Mouse (Mus musculus): ENCODE results near the gene Phactr3.

Gene Phactr3

DNA sequence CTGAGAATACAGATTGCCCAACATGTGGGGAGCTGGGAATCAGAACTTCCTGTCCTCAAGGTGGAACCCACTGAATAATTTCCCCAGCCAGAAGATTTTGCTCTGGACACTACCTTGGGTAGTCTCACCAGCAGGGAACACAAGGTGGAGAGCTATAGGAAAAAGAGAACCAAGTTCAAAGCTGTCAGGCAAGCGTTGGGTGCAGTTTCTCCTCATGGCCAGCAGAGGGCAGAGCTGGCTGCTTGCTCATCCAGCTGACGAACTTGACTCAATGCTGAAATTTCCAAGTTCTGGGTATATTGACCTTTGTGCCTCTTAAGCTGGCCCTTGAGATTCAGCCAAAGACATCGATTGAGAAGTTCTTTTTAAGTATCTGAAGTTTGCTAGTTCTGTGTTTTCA, 18.7 kb downstream of the Phactr3 start:
- DNase-seq, result no peak

DNA sequence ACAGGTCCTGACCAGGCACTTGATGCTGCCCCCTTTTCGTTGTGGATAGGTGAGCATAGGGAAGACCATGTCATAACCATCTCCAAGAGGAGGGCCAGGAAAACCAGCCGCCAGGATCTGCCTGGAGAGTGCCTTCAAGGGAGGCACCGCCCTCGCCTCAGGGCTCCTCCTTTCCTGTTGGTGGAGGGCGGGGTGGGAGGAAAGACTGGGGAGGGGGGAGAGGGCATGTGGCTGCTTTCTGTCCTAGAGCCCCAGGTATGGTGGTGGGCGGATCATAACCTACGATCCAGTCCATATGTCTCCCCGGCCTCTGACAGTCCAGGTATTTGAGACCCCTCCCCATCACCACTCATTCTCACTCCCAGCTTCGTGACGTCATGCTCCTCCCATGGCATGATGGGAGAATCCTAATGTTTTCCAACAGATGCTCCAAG, 22.7 kb downstream of the Phactr3 start:
- no peak for DNase-seq

DNA sequence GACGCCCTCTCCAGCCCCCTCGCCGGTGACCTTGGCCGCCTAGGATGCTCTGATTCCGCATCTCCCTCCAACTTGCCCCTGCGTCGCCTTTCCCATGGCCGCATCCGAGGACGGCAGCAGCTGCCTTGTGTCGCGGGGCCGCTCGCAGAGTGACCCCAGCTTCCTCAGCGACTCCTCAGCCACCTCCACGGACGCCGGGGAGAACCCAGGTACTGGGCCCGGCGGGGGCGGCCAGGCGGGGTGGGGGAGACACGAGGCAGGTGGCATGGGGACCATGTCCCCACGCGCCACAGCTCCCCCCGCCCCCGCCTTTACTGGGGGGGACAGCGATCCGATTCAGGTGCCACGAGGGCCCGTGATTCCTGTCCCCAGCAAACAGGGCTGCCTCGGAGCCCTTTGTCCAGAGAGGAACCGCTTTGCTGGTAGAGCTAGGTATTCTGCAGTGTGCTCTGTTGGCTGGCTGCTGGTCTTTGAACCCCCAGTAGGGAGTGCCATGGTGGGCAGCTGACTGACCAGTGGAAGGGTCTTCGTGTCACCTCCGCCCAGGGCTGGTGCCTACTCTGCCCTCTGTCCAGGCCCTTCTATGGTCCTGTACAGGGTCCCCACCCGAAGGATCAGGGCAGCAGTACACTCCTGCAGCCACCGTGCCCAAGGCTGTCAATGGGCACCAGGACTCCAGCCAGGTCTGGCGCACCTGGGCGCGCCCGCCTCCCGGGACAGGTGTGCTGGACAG, 23.7 kb downstream of the Phactr3 start:
- no peak for DNase-seq

DNA sequence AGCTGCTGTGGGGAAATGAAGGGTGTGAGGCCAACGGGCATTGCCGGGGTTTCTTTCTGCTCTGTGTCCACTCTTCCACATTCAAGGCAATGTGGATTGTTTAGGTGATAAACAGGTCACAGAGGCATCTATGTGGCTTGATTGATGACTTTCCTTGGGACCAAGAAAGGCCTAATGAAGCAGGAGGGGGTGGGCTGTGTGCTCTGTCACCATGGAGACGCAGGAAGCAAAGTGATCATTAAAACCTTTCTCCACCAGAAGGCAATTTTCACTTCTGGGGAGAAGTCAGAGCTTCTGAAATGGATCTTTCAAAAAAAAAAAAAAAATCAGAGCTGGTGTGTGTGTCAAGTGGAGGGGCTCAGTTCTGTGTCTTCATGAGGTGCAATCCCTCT, 24.2 kb downstream of the Phactr3 start:
- DNase-seq, result no peak

DNA sequence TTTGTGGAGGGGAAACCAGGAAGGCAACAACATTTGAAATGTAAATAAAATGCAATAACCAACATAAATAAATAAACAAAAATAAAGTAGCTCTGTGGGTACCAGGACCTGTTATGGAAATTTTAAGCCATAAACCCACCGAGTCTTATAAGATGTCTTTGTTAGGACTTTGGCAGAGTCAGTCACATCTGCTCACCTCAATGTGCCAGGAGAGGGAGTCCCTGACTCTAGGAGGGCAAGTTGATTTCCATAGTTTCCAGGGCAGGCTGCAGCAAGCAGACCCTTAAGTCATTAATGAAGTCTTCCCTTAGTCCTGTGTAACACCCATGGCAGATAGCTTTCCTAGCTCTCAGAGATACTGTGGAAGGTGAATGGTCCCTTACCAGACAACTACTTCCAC, 25.1 kb downstream of the Phactr3 start:
- no peak for DNase-seq

DNA sequence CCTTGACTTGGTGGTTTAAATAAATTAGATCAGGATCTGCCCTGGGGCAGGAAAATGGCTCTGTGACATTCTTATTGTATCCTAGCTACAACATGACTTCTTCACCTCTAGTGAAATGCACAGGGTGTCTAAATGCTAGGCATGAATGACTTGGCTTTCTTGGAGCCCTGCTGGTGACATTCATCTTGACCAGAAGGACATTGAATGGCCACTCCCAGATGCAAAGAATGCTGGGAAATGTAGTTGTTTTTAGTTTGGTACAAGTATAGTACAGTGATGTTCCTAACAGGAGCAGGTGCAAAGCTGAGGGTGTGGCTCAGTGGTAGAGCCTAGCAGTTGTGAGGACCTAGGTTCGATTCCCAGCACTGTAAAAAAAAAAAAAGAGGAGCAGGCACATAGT, 30.5 kb downstream of the Phactr3 start:
- DNase-seq, result no peak

DNA sequence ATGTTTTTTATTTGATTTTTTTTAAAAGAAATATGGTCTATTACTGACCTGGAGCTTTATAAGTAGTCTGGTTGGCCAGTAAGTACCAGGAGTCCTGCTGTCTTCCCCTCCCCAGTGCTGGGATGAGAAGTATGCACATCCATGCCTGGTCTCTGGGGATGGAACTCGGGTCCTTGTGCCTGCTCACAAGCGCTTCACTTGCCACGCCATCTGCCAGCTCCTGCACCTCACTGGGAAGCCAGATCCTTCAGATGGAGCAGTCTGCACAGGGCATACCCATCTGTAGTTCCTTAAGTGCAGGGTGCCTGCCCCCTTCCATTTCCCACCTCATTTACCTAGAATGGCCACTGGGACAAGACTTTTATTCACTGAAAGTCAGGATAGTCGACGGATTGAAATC, 31.9 kb downstream of the Phactr3 start:
- no peak for DNase-seq

DNA sequence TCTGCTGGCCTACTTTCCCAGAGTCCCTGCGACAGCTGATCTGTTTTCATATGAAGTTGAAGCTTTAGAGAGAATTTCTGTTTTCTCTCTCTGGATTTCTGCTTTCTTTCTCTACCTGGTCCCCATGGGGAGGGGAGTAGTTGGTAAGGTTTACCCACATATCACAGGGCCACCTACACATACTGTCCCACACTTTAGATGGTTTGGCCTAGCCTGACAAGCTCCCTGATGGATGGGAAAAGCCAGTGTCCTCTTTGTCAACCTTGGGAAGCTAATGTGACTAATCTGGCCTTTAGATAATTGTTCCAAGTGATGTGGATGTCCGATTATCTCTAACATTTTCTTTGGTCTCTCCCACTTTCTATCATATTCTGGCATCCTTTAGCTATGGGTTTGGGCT, 34.8 kb downstream of the Phactr3 start:
- DNase-seq, result no peak

DNA sequence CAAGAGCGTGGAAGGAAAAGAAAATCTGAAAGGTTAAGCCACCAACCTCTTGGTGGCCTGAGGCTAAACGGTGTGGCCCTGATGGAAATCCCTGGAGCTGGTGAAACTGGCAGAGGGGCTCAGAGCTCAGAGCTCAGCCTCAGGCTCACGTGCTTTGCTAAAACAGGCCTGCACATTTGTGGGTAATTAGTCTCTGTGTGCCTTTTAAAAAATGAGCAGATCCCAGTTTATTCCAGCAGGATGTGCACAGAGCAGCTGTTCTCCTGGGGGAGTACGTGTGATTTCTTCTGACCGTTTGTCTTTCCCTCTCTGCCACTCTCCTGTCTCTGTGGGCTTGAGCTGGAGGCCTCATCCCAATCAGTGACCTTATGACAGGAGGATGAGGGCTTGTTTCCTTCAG, 35.4 kb downstream of the Phactr3 start:
- DNase-seq, result no peak

DNA sequence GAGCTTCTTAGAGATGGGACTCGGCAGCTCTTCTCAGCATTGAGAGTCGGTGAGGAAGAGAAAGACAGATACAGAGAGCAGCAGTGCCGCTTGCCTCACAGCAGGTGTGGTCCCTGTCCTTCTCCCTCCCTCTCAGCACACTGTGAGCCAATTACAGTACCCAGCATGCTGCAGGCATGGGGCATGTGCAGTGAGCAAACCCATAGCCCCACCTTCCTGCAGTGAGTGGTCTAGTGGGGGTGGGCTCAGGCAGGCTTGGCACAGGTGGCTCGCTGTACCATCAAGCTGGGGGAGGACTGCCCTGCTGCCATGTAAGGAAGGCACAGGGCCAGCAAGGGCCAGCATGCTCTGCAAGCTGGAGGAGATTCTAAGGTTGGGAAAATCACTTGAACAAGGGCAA, 35.8 kb downstream of the Phactr3 start:
- DNase-seq, result no peak

DNA sequence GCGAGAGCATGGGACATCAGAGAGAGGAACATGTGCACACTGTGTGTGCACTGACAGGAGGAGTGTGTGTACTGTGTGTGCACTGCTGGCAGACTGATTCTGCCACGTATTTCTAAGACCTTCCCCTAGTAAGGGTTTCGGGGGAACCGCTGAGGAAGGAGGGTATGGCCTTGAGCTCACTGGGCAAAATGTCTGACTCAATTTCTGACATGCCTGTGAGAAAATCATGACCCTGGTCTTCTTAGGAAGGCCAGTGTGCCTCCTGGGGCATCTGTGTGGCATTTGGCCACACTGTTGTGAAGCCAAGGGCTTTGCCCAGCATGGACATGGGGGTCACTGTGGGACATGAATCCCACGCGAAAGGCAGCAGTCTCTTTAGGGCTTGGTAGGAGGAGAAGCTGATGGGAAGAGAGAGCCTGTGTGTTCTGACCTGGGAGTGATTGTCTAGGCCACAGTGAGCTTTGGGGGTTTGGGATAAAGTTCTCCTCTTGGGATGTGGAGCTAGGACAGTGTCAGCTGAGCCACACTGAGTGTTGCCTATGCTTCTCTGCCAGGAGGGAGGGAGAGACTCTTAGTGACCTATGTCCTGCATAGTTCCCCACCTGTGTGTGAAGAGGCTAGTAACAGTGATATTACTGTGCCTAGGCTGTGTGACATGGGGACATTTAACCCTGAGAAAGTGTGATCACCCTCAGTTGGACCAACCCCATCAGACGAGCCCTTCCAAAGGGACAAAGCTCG, 36.6 kb downstream of the Phactr3 start:
- DNase-seq, result no peak

DNA sequence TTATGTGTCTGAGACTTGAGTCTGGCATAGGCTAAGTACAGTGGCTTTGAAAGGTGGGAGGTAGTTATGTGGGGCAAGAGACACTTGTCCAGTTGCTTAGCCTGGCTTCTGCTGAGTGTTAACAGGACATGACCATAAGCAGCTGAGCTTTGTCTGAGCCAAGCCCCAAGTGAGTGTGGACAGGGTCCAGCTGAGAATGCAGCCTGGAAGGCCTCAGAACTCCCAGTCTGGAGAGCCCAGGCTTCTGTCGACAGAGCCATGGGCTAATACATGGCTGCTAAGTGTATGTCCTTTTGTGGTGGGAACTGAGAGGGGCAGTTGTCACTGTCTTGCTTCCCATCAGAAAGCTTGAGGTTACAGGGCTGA, 37.1 kb downstream of the Phactr3 start:
- no peak for DNase-seq

DNA sequence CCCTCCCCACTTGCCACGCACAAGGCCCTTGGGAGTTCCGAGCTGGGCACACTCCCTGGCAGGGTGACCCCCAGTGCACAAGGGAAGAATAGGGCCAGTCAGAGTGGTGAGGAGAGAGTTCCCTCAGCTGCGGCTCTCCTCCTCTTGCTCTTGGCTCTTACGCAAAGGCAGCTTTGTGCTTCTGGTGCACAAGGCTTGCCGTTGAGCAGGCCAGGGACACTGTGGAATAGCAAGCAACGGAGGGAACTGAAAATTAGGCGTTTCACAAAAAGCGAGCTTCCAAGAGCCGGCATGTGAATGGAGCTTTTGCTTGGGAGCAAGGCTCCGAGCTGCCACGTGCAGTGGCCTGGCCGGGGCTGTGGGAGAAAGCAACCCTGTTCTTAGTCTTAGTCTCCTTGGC, 40.2 kb downstream of the Phactr3 start:
- no peak for DNase-seq

DNA sequence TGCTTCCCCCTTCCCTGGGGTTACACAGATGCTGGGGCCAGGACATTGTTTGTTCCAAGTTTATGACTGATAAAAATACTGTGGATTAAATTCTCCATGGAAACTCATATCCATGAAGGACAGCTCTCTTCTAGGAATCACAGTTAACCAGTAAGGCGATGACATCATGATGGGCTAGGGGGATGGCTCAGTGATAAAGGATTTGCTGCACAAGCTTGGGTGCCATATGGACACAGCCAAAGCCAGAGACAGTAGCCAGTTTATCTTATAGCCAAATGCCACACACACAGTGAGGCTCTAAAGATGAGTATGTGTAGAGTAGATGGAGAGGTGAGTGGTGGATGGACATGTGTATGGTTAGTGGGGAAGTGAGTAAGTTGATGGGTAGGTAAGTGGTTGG, 45.2 kb downstream of the Phactr3 start:
- DNase-seq, result no peak

DNA sequence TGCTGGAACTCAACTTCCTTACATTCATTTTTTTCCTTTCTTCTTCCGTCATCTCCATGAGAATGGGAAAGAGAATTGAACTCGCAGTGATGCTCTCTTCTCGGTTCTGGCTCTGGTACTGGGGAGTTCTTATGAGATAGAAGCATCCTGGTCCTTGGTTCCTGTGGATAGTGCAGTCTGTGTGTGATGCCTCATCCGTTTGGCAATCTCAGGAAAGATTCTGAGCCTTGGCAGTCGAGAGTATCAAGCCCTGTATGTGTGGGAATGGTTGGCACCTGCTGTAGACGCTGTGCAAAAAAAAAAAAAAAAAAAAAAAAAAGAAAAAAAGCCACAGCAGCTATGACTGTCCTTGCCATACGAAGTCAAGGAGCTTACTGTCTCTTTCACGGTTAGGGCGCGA, 47.2 kb downstream of the Phactr3 start:
- no peak for DNase-seq

DNA sequence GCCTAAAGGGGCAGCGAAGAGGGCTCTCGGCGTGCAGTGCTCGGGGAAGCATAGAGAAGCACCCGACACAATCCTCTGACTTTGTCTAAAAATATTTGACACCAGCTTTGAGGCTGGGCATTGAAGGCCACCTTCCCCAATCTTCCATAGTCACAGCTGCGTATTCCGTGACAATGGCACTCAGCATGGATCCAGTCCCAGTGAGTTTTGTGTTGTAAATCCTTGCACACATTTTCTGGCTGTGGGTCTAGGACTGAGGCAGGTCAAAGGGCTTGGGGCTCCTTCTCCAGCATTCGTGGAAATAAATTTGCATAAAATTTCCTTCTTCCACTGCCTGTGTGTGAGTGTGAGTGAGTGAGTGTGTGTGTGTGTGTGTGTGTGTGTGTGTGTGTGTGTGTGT, 51.2 kb downstream of the Phactr3 start:
- DNase-seq, result no peak

DNA sequence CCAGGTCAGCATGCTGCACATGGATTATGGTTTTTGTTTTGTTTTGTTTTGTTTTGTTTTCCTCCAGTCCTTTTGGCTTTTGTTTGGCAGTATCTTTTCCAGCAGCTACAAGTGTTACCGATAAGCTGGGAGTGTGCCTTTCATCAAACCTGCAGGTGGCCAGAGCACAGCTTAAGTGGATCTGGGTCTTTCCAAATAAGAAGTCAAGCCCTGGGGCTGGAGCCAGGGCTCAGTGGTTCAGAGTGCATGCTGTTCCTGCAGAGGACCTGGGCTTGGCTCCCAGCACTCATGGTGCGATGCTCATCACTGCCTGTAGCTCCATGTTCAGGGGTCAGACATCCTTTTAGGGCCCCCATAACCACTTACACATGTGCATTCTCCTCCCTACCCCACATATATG, 55.2 kb downstream of the Phactr3 start:
- DNase-seq, result no peak

DNA sequence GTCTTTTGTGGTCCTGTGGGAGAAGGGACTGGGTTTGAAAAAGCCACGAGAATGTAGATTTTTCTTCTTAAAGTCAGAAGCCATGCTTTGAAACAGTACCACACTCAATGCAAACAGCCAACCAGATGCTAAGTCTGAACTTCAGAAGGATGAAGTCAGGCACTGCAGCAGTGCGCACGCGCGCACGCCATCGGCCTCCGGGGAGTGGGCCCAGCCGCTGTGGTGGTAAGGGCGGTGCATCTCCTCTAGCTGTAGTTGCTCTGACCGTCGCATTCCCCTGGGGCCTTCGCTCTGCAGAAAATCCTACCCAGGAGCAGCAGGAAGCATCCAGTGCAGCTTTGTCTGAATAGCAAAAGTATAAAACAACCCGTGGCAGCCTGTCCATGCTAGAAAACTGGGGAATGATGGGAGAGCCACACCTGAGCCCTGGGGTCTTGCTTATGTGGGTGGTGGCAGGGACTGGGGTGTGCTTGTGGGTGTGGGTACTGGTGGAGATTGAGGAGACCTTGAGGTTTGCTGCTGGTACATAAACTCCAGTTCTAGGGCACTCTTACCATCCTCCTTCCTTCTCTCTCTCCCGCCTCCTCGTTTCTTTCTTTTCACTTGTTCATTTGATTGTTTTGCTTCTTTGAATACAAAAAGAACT, 56.6 kb downstream of the Phactr3 start:
- DNase-seq, result no peak

DNA sequence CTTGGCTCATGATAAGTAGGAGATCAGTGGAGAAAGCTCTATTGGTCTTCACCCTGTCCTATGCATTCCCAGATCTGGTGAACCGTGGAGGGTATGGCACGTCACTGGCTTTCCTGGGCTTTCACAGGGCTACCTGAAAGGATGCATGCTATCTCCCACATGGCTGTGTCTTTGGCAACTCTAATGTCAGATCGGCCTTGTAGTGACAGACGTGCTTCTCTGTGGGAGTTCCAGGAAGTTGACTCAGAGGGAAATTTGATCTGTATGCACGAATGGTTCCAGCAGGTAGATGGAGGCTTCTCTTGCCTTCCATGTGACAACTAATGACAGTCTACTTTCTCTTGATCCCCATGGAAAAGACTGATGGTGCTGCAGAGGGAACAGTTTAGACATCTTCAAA, 65.5 kb downstream of the Phactr3 start:
- no peak for DNase-seq

DNA sequence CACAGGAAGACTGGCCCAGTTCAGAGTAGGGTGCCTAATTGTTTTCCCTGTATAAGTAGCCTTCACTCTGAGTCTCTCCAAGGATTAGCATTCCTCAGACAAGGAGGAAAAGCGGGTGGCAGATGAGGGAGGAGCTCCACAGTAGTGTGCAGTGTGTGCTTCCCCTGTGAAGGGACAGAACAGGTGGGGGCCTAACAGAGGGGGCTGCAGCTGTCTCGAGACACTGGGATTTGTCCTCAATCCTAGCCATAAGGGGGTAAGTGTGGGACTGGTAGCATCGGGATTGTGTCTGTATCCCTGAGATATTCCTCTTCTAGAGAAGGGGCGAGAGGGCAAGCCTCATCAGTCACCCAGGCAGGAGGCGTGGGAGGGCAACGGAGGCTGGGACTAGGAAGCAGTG, 66.1 kb downstream of the Phactr3 start:
- DNase-seq, result no peak

DNA sequence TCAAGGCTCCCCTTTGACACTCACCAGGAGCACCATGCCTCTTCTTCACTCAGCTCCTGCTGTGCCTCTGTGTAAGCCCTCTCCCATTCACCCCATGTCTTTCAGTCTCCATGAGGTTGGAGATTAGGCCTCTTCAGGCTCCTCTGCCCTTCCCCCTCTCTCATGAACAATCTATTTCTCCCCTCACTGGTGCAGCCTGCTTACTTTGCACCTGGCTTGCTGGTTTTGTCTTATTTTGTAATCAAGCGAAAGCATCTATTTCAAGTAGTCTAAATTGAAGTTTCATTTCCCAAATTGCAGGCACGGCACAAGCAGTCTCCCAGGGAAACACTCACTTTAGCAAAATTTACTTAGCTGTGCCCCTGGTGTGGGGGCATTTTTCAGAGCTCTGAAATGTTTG, 70.2 kb downstream of the Phactr3 start:
- DNase-seq, result no peak

DNA sequence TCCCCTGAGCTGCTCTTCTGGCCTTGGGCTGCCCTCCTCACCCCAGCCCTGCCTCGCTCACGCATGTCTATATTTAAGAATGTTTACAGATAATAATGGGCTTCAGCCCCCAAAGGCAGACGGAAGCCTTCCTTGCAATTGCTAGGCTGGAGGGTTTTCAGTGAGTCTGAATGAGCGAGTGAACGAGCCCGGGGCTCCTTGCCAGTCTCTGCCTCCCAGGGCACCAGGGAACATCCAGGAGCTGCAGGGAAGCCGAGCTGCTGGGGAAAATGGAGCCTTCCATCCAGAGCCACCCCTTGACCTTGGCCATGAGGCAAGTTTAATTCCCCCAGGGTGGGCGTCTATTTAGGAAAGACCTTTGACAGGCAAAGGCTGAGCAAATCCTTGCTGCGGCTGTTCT, 74.1 kb downstream of the Phactr3 start:
- no peak for DNase-seq

DNA sequence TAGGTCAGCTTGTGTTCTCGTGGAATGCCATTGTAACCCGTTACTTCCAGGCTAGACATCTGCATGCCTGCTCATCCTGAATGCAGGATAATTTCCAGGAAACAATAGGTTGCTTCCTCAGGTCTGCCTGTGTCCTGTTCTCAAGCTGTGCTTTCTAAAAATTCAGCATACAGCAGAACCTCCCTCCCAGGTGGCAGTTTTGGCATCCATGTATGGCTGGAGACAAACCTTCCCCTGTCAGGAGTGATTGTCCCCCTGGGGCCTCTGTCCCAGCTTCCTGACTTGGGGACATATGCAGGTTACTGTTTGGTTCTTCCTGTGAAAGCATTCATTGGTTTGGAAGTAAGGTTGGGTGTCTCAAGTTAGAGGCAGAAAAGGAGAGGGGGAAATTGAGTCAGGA, 74.7 kb downstream of the Phactr3 start:
- DNase-seq, result no peak

DNA sequence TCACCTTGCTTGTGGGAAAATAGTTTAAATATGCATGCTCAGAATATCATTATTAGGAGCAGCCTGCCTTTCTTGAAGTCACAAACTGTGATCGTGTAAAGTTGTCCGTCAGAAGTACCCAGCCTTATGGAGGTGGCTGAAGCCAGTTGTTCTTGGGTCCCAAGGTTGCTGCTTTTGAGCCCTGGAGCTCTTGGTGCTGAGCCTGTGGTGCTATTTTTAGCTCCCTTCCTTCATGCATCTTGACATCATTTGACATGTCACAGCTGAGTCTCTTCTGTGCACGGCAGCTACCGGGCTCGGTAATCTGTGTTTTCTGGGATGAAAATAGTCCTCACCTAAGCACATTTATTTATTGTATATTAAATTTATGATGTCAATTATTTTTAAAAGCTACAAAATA, 76.1 kb downstream of the Phactr3 start:
- DNase-seq, result no peak
